Mouse (Mus musculus) olfactory bulb, adult 2 months (tissue): Measurements from ENCODE around the gene Ppp1r9a.

Experiments
- CTCF ChIP-seq: fragments of 200-500 bp; IDR thresholded peaks from 2 replicates; pipeline ENCODE4 v1.5.1; 2012; ENCODE audit warnings: low read depth, mild to moderate bottlenecking, low read length, moderate library complexity; ENCODE audit not compliant: insufficient read depth
- POLR2A ChIP-seq: fragments of 200-500 bp; IDR thresholded peaks from 2 replicates; pipeline ENCODE4 v1.6.1; 2012; ENCODE audit warnings: mild to moderate bottlenecking, low read depth, low read length, moderate library complexity; ENCODE audit not compliant: insufficient read depth

- no peak for TF ChIP-seq POLR2A
- no peak for TF ChIP-seq CTCF
These were observed 117.8 kb downstream of the Ppp1r9a start for GRCm38 (mm10) chr6:5020510-5020909.
